10 mouse cellular contexts compared by ENCODE assay signal in genomic region chr11:80613534-80613933, GRCm38 (mm10).
A peak's percentile ranks its signal among the peaks of the same experiment; 100 is the strongest.
DNase-seq lines count a peak whose midpoint lies in the region; ATAC-seq lines count a peak whose summit lies in the region.
"Had no signal": no experiment of that assay in that cellular context is flagged by ENCODE, and none has a peak within 500 bp of the region (broad histone marks: within the 10 kb centered on the region; RNA-seq: fewer than 3 reads in every experiment).

No protein-coding gene starts in this region.

- no peaks in the 10 kb centered on the region for H3K9me3 ChIP-seq in intestine, embryonic 14.5 days (ENCODE audit: control insufficient read depth, low read length)
- H3K9me3 ChIP-seq in intestine, embryonic 16.5 days (ENCODE audit: control insufficient read depth, low read length) = no peaks in the 10 kb centered on the region
- H3K9me3 ChIP-seq: midbrain, embryonic 12.5 days had no signal

- 7% methylated on average over 6 of the region's 6 CpGs for WGBS in intestine, embryonic 14.5 days
- 11% methylated on average over 6 of the region's 6 CpGs for WGBS in intestine, embryonic 16.5 days

- no peak for ATAC-seq in intestine, embryonic 14.5 days (replicated peaks; ENCODE audit: low FRiP score, low TSS enrichment, low read depth)
- ATAC-seq in intestine, embryonic 16.5 days = no peak

- no peak overlapping the region for H3K27ac ChIP-seq in intestine, embryonic 14.5 days (ENCODE audit: low read depth)
- H3K27ac ChIP-seq in intestine, embryonic 16.5 days (ENCODE audit: low read length) = no peak overlapping the region
- H3K27ac ChIP-seq: midbrain, embryonic 12.5 days had no signal

- DNase-seq in intestine, embryonic 14.5 days (ENCODE audit: low spot score) = peak; percentile 91
- peak; percentile 58 for DNase-seq in 3T3-L1 (ENCODE audit: low read depth, low spot score)
- peak; percentile 35 for DNase-seq in ES-CJ7 (ENCODE audit: low read depth, low spot score)
- DNase-seq in forelimb bud, embryonic 11.5 days (ENCODE audit: low read depth, low spot score) = peak; percentile 68
- DNase-seq in right cerebral cortex, adult 18-20 months = no peak
- DNase-seq in layer of hippocampus, postnatal 25 days (ENCODE audit: extremely low spot score in 1 of 2, low spot score in 1 of 2) = no peak
- no peak for DNase-seq in kidney, adult 18-20 months
- DNase-seq: cerebellum, postnatal 14 days had no signal

- H3K4me3 ChIP-seq in intestine, embryonic 14.5 days (ENCODE audit: low read depth, low read length) = no peak overlapping the region
- H3K4me3 ChIP-seq in intestine, embryonic 16.5 days (ENCODE audit: low read length) = no peak overlapping the region
- H3K4me3 ChIP-seq: midbrain, embryonic 12.5 days had no signal

- H3K9ac ChIP-seq in intestine, embryonic 14.5 days (ENCODE audit: low read length) = no peak overlapping the region
- H3K9ac ChIP-seq in intestine, embryonic 16.5 days (ENCODE audit: low read depth, low read length) = no peak overlapping the region
- H3K9ac ChIP-seq: midbrain, embryonic 12.5 days had no signal

- no peak overlapping the region for H3K4me2 ChIP-seq in intestine, embryonic 14.5 days (ENCODE audit: low read length)
- no peak overlapping the region for H3K4me2 ChIP-seq in intestine, embryonic 16.5 days (ENCODE audit: low read depth, low read length)
- H3K4me2 ChIP-seq: midbrain, embryonic 12.5 days had no signal

- no peaks in the 10 kb centered on the region for H3K4me1 ChIP-seq in intestine, embryonic 14.5 days (replicated peaks; ENCODE audit: control insufficient read depth, insufficient read depth, low read length)
- H3K4me1 ChIP-seq in intestine, embryonic 16.5 days (ENCODE audit: control insufficient read depth, insufficient read depth, low read length) = no peaks in the 10 kb centered on the region

- H3K27me3 ChIP-seq in intestine, embryonic 14.5 days (replicated peaks; ENCODE audit: control insufficient read depth, insufficient read depth, low read length) = no peaks in the 10 kb centered on the region
- no peaks in the 10 kb centered on the region for H3K27me3 ChIP-seq in intestine, embryonic 16.5 days (replicated peaks; ENCODE audit: control insufficient read depth, insufficient read depth, low read length)

- no peaks in the 10 kb centered on the region for H3K36me3 ChIP-seq in intestine, embryonic 14.5 days (ENCODE audit: control insufficient read depth, insufficient read depth, low read length)
- H3K36me3 ChIP-seq in intestine, embryonic 16.5 days (ENCODE audit: control insufficient read depth, insufficient read depth, low read length) = no peaks in the 10 kb centered on the region
- H3K36me3 ChIP-seq: midbrain, embryonic 12.5 days had no signal

Comparison
In these comparisons a context has a peak if more than half of its experiments do, and no peak if none do; other contexts are left out.
1. DNase-seq: peak in intestine, embryonic 14.5 days (single experiment), 3T3-L1 (single experiment), ES-CJ7 (single experiment) and forelimb bud, embryonic 11.5 days (single experiment); none in right cerebral cortex, adult 18-20 months (single experiment), layer of hippocampus, postnatal 25 days (0 of 2) and kidney, adult 18-20 months (single experiment).